Mouse (Mus musculus): ENCODE data around the gene Aldh1a2. TPM values are rescaled to one million over a fixed set of nuclear protein-coding genes. Genes with fewer than 3 reads are reported as not detected.

Gene Aldh1a2
- polyA plus RNA-seq, 1 experiment from 2014 or later, result 75.6 TPM

DNA sequence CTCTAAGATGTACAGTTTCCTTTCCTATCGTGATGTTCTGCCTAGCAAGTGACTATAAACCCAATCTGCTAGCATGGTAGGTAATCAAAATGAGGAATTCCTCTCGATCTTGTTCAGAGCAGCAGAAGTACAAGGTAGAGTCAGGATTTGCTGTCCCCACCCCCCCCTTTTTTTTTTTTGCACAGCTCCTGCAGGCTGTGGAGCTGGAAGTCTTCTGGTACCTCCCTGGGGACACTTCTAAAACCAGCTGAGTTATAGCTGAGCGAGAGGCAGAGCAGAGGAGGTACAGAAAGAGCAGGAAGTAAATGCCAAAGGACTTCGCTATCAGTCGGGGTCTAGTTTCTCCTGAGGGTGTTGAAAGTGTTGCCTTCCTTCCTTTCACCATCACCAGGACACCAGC is 124.5 kb downstream of the Aldh1a2 start:
- no peak overlapping the region for H3K27ac ChIP-seq
- no peak for ATAC-seq
- no peak overlapping the region for H3K4me2 ChIP-seq (replicated peaks)
- no peak overlapping the region for H3K9ac ChIP-seq
- H3K4me3 ChIP-seq (replicated peaks), result no peak overlapping the region
- H3K27me3 ChIP-seq (replicated peaks), result no peaks in the 10 kb centered on the region
- H3K9me3 ChIP-seq, result no peaks in the 10 kb centered on the region
- H3K4me1 ChIP-seq (replicated peaks), result no peaks in the 10 kb centered on the region
- WGBS, result 49% methylated on average over 5 of the region's 5 CpGs
- no peaks in the 10 kb centered on the region for H3K36me3 ChIP-seq

Other genes with a start within 250 kb of the Aldh1a2 start
- gene Aqp9, start 47.1 kb upstream of the Aldh1a2 start, polyA plus RNA-seq (2015; fragmentation: Nextera tagmentation; extraction: Ambion mirVana), result 0.74 and 1.0 TPM in 2 replicates

Measured in intestine, embryonic 15.5 days (tissue).